Mouse (Mus musculus): ENCODE results near the gene Aym1. TPM values are rescaled to one million over a fixed set of nuclear protein-coding genes. Genes with fewer than 3 reads are reported as not detected.

The Aym1 gene
- total RNA-seq, 1 experiment from 2014 or later, result not detected

DNA sequence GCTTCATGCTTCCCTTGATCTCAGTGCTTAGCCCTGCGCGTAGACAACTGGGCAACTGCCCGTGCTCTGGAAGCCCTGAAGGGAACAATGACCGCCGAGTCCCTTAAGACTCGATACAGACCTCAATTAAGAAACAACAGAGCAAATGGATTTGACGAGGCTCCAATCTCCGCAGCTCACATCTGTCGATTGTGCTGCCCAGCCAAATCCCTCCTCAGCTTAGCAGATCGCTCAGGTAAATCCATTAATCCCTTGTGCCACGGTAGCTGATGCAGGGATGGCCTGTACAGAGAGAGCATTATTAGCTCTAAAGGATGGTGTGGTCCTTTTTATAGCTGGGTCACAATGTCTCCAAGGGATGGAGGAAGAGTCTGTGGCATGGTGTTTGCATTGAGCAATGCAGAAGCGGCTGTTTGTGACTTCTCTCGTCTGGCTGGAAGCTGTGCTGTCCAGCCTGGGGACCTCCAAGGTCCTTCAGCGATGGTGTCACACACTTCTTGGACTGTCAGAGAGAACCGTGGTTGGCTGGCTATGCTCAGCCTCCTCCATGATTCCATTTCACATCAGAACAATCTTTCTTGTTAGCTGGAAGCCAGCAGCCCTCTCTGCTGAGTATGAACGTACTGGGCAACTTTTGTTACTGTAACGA lies 39.3 kb downstream of the Aym1 start:
- ATAC-seq (replicated peaks; ENCODE audit: low read depth, poor library complexity, severe bottlenecking), result no peak

DNA sequence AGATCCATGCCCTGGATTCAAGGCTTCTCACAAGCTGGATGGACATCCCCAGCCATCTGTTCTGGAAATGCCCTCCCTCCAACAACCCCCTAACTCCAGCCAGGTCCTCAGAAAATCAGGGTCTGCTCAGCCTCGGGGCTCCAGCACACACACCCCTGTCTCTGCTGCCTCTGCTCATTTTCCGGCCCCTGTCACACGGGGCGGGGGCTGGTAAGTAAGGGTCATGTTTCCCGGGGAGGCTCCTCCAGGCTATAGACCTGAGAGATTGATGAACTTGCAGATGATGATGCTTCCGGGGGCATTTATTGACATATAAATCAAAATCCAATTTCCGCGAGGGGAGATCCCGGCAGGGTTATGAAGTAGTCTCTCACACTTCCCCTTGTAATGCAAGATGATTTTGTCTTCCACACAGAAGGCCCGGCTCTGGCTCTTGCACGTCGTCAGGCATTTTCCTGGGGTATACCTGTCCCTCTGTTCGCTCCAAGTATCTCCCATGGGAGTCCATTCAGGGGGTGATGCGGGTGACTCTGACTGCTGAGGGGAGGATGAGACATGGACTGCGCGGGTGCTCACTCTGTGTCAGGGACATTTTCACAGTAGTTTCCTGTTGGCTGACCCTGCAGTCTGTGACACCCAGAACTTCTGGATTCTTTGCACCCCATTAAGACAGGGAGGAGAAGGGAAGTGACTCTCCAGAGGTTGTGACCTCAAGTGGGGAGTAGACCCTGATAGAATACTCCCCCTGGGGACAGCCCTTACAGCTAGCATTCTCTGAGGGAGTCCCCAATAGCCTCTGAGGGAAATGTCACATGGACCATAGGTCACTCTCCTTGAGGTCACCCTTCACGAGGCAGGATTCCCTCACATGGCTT lies 40.6 kb downstream of the Aym1 start:
- ATAC-seq (replicated peaks; ENCODE audit: low read depth, poor library complexity, severe bottlenecking), result no peak

DNA sequence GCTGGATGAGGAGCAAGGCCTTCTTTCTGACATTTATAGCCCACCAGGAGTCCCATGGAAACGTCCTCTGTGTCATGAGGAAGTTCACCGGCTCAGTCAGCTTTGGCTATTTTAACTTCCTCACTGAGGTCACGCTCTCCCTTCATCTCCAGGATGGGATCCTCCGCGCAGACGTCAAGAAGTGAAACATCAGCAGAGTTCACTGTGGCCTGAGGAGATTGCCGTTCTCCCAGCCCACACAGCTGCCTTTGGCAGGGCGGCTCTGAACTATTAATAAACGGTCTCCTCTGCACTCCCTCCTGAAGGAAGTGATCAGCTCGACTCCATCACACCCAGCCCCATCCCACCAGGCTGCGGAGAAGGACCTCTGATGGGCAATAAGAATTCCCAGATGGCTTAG lies 45.6 kb downstream of the Aym1 start:
- ATAC-seq (replicated peaks; ENCODE audit: low read depth, poor library complexity, severe bottlenecking), result no peak

DNA sequence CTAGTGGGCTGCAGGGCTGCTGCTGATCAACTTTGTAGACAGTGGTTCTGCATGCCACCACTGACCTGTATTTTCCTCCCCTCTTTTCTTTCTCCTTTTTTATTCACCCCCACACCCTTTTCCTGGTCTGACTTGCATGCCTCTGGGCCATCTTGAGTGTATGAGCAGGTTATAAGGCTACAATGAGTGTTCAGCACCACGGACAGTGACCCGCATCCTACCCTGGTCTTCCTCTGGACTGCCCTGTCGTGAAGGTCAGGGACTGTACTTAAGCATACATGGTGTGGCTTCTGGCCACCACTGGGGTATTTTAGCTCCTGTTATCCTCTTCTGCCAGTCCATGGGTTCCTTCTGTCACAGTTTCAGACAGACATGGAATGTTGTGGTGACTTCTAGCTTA lies 50.3 kb downstream of the Aym1 start:
- peak; percentile 52; the same call in 1 of the 2 replicates for ATAC-seq (replicated peaks; ENCODE audit: low read depth, poor library complexity, severe bottlenecking)

Other genes with a start within 250 kb of the Aym1 start
- 6.4 and 7.8 TPM in 2 replicates for gene 2900026A02Rik, start 136.1 kb upstream of the Aym1 start, total RNA-seq (2017)
- not detected in 2 replicates for gene Tmem211, start 130.4 kb upstream of the Aym1 start, total RNA-seq (2017)
- gene Sgsm1, start 46.5 kb upstream of the Aym1 start, total RNA-seq (2017), result 1.8 and 3.7 TPM in 2 replicates
- gene Wscd2, start 133.0 kb downstream of the Aym1 start, total RNA-seq (2017), result not detected in 2 replicates

All from common myeloid progenitor, adult 5-6 weeks (primary cell).